Mouse (Mus musculus): ENCODE measurements around the gene Dnaic1.

Dnaic1 gene

GRCm38 (mm10) chr4:41634631-41635030 lies 65.1 kb downstream of the Dnaic1 start:
- DNase-seq (ENCODE audit: low read depth in 1 of 2, low spot score in 2 of 2) = no peak

DNA sequence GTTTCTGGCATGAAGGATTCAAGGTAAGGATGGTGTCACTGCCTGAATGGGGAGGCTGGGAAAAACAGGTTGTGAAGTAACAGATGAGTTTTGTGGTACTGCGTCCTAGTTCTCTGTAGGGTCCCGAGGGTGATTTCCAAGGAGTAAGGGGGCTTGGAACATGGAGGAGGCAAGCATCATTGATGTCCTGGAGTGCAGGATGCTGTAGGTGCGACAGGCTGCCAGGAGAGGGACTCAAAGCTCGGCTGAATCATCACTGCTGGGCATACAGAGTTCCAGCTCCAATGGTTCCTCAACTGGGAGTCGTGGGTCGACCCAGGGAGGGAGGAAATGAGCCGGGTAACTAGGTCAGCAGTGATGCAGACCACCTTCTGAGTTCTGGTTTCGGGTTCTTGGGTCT lies 65.6 kb downstream of the Dnaic1 start:
- no peak for DNase-seq (ENCODE audit: low read depth in 1 of 2, low spot score in 2 of 2)

DNA sequence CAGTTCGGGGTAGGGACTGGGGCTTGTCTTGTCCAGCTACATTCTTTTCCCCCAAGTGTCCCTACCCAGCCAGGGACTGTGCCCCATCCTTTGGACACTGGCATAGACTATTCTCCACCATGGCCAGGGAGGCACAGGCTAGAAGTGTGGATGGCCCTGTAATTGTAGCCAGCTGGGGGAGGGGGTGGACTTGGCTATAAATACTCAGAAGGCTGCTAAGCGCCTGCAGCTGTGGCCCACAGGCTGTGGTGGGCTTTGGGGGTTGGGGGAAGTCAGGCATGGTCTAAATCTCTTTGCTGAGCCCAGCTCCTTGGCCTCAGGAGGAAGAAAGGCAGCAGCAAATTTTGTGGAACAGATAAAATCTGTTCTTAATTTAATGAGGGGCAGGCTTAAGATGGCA lies 66.3 kb downstream of the Dnaic1 start:
- no peak for DNase-seq (ENCODE audit: low read depth in 1 of 2, low spot score in 2 of 2)

DNA sequence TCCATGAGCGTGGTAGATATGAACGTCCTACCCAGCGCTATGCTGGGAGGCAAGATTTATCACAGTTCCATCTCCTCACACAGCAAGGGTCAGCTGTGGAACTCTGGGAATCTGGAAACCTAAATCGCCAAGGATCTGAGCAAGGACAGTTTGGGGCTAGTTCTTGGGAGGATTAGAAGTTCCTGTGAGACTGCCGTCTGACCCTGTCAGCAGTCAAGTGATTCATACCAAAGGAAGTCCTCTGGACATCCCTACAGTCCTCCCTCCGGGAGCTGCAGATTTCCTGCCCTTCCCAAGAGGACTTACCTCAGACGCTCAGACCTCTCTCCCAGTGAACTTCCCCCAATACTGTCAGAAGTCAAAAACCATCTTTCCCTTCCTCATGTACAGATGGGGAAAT lies 66.8 kb downstream of the Dnaic1 start:
- DNase-seq (ENCODE audit: low read depth in 1 of 2, low spot score in 2 of 2) = no peak

GRCm38 (mm10) chr4:41636882-41637635 lies 67.5 kb downstream of the Dnaic1 start:
- no peak for DNase-seq (ENCODE audit: low read depth in 1 of 2, low spot score in 2 of 2)

GRCm38 (mm10) chr4:41638186-41638731 lies 68.7 kb downstream of the Dnaic1 start:
- DNase-seq (ENCODE audit: low read depth in 1 of 2, low spot score in 2 of 2) = no peak

DNA sequence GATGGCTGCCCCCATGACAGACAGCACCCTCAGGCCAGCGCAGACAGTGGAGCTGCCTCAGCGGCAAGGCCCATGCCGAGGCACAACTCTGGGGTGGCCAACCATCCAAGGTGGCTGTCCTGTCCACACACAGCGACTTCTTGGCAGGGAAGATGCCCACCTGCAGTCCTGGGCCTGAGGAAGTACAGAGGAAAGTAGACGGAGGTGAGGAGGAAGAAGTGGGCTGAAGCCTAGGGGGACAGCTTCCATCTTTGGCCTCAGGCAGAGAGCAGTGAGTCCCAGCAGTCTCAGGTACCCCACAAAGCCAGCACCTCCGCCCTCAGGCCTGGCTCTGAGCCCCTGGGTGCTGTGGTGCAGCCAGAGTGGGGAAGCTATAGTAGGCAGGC lies 69.2 kb downstream of the Dnaic1 start:
- DNase-seq (ENCODE audit: low read depth in 1 of 2, low spot score in 2 of 2) = no peak

DNA sequence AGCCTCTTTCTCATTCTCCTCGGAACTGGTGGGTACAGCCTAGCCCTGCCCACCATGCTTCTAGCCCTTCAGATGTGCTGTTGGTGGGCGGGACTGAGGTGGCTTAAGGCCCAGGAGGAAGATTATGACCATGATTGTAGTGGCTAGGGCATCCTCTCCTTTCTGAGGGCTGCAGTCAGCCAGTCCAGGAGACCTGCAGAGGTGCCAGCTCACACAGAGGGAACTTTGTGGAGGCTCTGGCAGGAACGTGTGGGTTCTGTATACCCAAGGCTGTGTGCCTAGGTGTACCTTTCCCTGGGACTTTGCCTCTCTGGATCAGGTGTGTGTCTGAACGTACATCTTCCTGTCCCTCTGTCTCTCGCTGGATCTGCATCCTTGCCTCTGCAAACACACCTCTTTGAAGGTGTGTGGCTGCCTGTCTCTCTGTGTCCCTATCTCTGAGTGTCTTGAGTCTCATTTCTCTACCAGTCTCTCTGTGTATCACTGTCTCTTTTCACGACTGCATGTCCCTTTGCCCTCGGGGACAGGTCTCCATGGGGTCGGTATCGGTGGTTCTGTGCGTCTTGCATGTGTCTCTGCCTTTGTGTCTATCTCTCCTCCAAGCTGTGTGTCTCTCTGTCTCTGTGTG lies 69.8 kb downstream of the Dnaic1 start:
- no peak for DNase-seq (ENCODE audit: low read depth in 1 of 2, low spot score in 2 of 2)

GRCm38 (mm10) chr4:41639913-41640507 lies 70.4 kb downstream of the Dnaic1 start, which contains the start of gene Enho:
Gene Enho, minus strand, starts transcription at chr4:41640324.
- DNase-seq (ENCODE audit: low read depth in 1 of 2, low spot score in 2 of 2) = peak; percentile 76 to 89

DNA sequence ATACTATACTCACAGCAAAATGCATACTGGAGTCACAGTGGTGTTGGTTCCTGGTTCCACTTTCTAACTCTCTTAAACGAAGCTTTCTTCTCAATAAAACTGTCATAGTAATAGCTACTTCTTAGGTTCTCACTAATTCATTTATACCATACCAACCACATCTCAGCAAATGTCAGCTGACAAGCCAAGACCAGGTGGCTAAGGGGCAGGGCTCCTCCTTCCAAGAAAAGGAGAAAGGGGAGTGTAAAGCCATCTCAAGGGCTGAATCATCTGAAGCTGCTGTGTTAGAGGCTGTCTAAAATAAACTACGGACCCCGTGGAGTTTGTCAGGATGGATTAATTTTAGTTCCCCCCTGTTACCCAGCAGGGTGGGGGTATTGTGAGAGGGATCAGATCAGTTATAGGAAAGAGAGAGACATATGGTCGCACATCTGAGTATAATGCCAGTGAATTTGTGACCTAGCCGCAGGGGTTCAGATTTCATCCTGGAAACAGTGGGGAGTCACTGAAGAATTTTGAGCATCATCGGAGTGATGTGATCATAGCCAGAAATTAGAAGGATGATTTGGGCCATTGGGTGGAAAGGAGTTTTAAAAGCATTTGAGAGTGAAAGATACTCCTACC lies 71.7 kb downstream of the Dnaic1 start:
- DNase-seq (ENCODE audit: low read depth in 1 of 2, low spot score in 2 of 2) = no peak

DNA sequence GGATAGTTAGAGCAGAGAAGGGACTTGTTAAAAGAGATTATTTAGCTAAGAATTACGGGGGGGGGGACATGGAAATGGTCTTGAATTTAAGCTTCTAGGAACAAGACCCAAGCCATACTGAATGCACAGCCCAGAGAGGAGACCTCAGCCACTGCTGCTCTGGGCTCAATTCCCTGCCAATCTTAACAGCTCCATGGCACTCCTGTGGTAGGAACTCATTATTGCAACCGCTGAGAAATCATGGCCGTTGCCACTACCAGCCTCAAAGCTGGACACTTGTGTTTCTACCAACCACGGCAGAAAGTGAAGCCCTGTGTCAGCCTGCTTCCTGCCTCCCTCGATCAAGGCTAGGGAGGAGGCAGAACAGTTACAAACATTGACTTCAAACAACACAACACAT lies 75.9 kb downstream of the Dnaic1 start:
- DNase-seq (ENCODE audit: low read depth in 1 of 2, low spot score in 2 of 2) = no peak

DNA sequence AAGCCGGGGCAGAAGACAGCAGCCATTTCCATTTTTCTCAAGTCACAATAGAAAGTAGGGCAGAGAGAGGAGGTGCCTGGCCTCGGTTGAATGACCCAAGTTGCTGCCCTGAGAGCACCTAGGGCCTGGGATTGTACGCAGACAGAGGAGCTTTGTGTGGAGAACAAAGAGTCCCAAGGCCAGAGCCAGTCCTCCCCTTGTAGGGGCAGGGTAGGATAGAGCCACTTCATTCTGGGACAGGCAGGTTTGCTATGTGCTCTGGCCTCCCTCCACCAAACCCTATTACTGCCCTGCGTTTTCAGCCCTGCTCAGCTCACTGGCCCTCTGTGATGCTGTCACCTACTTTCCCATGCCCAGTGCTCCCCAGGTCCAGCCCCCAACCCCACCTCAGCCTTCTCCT lies 78.6 kb downstream of the Dnaic1 start:
- no peak for DNase-seq (ENCODE audit: low read depth in 1 of 2, low spot score in 2 of 2)

GRCm38 (mm10) chr4:41648627-41649026 lies 79.1 kb downstream of the Dnaic1 start:
- DNase-seq (ENCODE audit: low read depth in 1 of 2, low spot score in 2 of 2) = no peak

DNA sequence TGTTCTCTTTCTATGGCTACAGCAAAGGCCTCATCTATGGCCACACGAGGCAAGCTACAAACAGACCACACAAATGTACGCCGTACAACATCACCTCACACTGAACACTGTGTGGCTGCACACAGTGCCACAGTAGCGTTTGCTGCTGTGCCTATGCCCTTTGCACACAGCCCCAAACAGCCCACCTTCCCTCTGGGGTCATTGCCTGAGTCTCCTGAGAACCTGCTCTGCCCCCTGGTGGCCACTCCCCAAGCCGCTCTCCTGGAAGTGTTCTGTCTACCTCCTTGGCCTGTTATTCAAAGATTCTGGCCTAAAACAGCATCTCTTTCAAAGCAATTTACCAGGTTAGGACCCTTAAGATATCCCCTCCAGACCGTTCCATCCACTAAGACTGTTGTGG lies 83.7 kb downstream of the Dnaic1 start:
- no peak for DNase-seq (ENCODE audit: low read depth in 1 of 2, low spot score in 2 of 2)

GRCm38 (mm10) chr4:41653730-41654129 lies 84.2 kb downstream of the Dnaic1 start:
- no peak for DNase-seq (ENCODE audit: low read depth in 1 of 2, low spot score in 2 of 2)

DNA sequence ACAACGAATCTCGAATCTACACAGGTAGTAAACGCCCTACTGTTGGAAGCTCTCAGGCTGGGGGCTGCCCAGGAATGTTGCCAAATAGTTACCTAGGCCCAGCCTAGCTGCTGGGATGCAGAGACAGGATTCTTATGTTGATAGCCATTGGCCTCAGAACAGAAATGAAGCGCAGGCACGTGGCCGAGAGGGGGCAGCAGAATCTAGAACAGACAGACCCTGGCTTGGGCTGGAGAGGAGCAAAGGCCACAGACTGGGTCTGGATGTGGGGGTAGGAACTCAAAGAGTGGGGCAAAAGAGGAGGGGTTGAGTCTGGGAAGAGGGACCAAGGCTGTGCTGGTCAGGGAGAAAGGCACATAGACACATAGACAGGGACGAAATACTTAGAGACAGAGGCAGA lies 84.6 kb downstream of the Dnaic1 start:
- DNase-seq (ENCODE audit: low read depth in 1 of 2, low spot score in 2 of 2) = no peak

GRCm38 (mm10) chr4:41655525-41655924 lies 86.0 kb downstream of the Dnaic1 start:
- DNase-seq (ENCODE audit: low read depth in 1 of 2, low spot score in 2 of 2) = no peak

DNA sequence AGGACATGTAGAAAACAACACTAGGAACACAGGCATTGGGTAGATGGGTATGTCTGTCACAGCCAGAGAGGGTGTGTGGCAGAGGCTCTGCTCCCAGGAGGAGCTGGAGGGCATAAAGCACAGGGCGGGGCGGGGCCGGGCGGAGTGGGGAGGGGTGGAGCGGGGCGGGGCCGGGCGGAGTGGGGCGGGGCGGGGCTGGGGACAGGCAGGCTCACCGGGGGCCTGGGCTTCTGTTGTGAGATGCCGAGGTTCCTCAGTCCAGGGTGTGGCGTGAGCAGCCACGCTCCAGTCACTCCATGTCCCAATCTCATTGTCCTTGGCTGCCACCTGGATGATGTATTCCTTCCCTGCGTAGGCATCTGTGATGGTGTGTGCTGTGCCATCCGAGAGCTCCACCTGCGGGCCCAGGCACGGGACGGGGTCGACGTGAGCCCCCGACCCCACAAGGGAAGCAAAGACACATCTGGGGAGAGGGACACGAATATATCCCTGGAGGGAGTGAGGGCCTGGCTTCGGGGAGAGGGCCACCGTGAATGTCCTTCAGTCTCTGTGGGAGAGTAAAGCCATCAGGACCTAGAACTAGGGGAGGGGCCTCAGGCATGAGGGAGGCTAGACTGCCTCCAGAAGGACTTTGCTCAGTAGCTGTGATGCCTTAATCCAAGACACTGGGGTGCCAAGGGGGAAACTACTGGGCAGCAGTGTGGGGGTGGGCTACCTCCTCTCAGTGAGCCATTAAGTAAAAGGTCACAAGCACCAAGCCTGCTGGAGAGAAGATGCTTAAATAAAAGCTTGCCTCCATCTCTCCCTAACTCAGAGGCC lies 89.2 kb downstream of the Dnaic1 start:
- DNase-seq (ENCODE audit: low read depth in 1 of 2, low spot score in 2 of 2) = no peak

DNA sequence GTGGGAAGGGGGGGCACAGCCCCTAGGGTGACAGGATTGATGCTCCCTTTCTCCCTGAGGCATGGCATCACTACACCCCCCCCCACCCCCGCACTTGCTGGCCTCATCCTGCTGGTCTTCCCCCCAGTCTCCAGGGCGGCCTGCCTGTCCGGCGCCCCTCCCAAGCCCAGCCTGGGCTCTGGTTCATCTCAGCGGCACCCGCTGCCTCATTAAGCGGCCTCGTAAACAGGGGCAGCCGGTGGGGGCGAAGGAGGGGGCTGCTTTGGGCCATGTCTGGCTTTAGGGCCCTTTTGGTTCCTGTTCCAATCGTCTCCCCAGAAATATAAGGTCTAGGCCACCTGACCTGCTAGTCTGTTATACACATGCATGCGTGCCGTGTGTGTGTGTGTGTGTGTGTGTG lies 90.0 kb downstream of the Dnaic1 start:
- no peak for DNase-seq (ENCODE audit: low read depth in 1 of 2, low spot score in 2 of 2)

GRCm38 (mm10) chr4:41660851-41661430 lies 91.4 kb downstream of the Dnaic1 start:
- DNase-seq (ENCODE audit: low read depth in 1 of 2, low spot score in 2 of 2) = no peak

DNA sequence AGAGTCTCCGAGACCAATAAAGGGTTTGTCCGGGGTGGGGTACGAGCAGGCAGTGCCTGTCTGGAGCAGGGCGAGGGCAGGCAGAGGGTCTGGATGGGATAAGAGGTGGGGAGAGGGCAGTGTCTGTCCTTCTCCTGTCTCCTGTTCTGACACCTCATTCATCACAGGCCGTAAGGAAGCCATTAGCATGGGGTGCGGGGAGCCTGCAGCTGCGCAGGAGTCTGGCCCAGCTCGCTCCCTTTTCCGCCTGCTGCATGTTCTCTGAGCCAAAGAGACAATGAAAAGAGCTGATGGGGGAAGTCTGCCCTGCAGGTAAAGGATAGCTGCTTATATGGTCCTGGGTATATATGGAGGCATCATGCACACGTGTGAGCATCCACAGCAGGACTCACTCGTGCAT lies 93.1 kb downstream of the Dnaic1 start:
- no peak for DNase-seq (ENCODE audit: low read depth in 1 of 2, low spot score in 2 of 2)

All from monocyte, adult 2 months (primary cell).